In the genomic region with DNA sequence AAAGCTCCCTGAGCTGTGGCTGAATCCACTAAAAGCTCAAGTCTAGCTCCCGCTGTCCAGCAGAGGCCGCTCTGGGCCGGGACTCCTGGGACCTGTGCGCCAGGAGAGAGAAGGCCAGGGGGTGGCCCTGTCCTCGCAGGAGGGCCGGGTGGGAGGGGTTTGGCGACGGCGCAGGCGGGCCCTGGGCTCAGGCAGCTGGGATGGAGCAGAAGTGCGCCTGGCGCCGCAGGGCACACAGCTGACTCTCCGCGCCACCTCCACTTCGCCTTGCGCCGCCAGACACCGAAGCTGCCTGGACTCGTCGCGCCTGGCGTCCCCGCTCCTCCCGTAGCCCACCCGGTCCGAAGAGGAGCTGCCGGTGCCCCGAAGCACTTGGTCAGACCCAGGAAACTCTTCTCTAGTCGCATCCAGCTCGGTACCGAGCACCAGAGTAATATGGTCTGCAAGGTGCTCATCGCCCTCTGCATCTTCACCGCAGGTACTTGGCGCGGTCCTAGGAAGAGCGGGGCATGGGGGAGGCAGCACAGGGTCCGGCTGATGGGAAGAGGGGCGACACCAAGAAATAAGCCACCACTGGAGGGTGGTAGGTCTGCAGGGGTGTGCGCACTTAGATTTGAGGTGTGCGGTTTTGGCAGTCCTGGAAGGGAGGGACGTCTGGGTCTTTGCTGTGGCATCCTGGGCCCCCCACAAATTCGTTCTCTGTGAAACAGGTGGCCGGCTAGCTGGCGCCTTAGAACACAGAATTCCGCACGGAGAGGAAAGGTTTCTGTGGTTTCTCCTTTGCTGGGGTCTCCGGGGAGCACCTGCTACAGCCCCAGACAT, we compare ENCODE assay signal across 8 mouse cellular contexts. TPM values are rescaled to one million over a fixed set of nuclear protein-coding genes. Genes with fewer than 3 reads are reported as not detected.
DNase-seq lines count a peak whose midpoint lies in the region; ATAC-seq and TF ChIP-seq lines count a peak whose summit lies in the region.

TSS of gene Parm1 (plus strand) at position 136 of the 822 bp plus-strand sequence.

- 0 out of 2 replicates have a peak within 1 kb of the TSS, but pooled peaks have one; percentile 10 for H3K9ac ChIP-seq in CH12.LX (ENCODE audit: insufficient read depth, low read depth)
- peak within 1 kb of the TSS; percentile 57 for H3K9ac ChIP-seq in forebrain, embryonic 12.5 days
- H3K9ac ChIP-seq in heart, embryonic 16.5 days (ENCODE audit: low read length) = peak within 1 kb of the TSS; percentile 80
- no peak within 1 kb of the TSS for H3K9ac ChIP-seq in liver, embryonic 14.5 days (replicated peaks)
- H3K9ac ChIP-seq in neural tube, embryonic 11.5 days (ENCODE audit: low read length) = peak within 1 kb of the TSS; percentile 31

- no peaks in the 10 kb centered on the region for H3K27me3 ChIP-seq in CH12.LX (replicated peaks)
- peaks cover 18% of the 10 kb centered on the region for H3K27me3 ChIP-seq in forebrain, embryonic 12.5 days
- no peaks in the 10 kb centered on the region for H3K27me3 ChIP-seq in heart, embryonic 16.5 days (ENCODE audit: control insufficient read depth, insufficient read depth, low read length)
- H3K27me3 ChIP-seq in liver, embryonic 14.5 days (ENCODE audit: control insufficient read depth, insufficient read depth, low read length) = no peaks in the 10 kb centered on the region; the same call in 1 of the 2 replicates
- peaks cover 13% of the 10 kb centered on the region for H3K27me3 ChIP-seq in neural tube, embryonic 11.5 days (ENCODE audit: control insufficient read depth, insufficient read depth, low read length)
- H3K27me3 ChIP-seq in testis, adult 2 months (ENCODE audit: control insufficient read depth, insufficient read depth, low read length) = no peaks in the 10 kb centered on the region; the same call in 1 of the 2 replicates

- H3K4me1 ChIP-seq in CH12.LX (ENCODE audit: control insufficient read depth in 1 of 2, insufficient read depth in 2 of 2) = peaks cover 0 to 15% of the 10 kb centered on the region in 2 experiments; a peak in 3 of 4 replicates
- peaks cover 18% of the 10 kb centered on the region for H3K4me1 ChIP-seq in forebrain, embryonic 12.5 days
- H3K4me1 ChIP-seq in heart, embryonic 16.5 days (ENCODE audit: control insufficient read depth, insufficient read depth, low read length) = peaks cover 25% of the 10 kb centered on the region
- H3K4me1 ChIP-seq in liver, embryonic 14.5 days (replicated peaks; ENCODE audit: control insufficient read depth in 2 of 2, insufficient read depth in 2 of 2, low read length in 1 of 2) = peaks cover 0 to 13% of the 10 kb centered on the region in 2 experiments; a peak in 2 of 4 replicates
- peaks cover 12% of the 10 kb centered on the region; the same call in 1 of the 2 replicates for H3K4me1 ChIP-seq in neural tube, embryonic 11.5 days (ENCODE audit: control insufficient read depth, insufficient read depth, low read length)
- H3K4me1 ChIP-seq in testis, adult 2 months (ENCODE audit: control insufficient read depth, insufficient read depth, low read length) = peaks cover 5% of the 10 kb centered on the region

- peak within 1 kb of the TSS; percentile 76 for H3K4me2 ChIP-seq in CH12.LX (ENCODE audit: insufficient read depth, low read depth, poor library complexity, severe bottlenecking)
- peak within 1 kb of the TSS; percentile 97 for H3K4me2 ChIP-seq in forebrain, embryonic 12.5 days
- peak within 1 kb of the TSS; percentile 84 for H3K4me2 ChIP-seq in heart, embryonic 16.5 days (ENCODE audit: low read depth, low read length)
- peak within 1 kb of the TSS; percentile 56 for H3K4me2 ChIP-seq in liver, embryonic 14.5 days (ENCODE audit: low read depth)
- peak within 1 kb of the TSS; percentile 81 for H3K4me2 ChIP-seq in neural tube, embryonic 11.5 days (ENCODE audit: low read depth)

- ATAC-seq in forebrain, embryonic 12.5 days (ENCODE audit: low FRiP score) = peak; percentile 98
- ATAC-seq in heart, embryonic 16.5 days (replicated peaks; ENCODE audit: extremely low read depth, insufficient read depth, low FRiP score) = peak; percentile 97
- peak; percentile 91 for ATAC-seq in liver, embryonic 14.5 days (ENCODE audit: insufficient read depth)
- ATAC-seq in neural tube, embryonic 11.5 days (ENCODE audit: insufficient read depth, low FRiP score, low TSS enrichment) = peak; percentile 98

- TF ChIP-seq POLR2A in CH12.LX (IDR thresholded peaks at IDR 0.05; ENCODE audit: low read depth, low read length) = no peak
- TF ChIP-seq POLR2A in testis, adult 2 months (IDR thresholded peaks at IDR 0.05; ENCODE audit: control insufficient read depth, low read depth, low read length) = no peak; the same call in 1 of the 2 replicates

- no peak within 1 kb of the TSS for H3K27ac ChIP-seq in CH12.LX (ENCODE audit: insufficient read depth, low read depth)
- H3K27ac ChIP-seq in forebrain, embryonic 12.5 days = no peak within 1 kb of the TSS
- H3K27ac ChIP-seq in heart, embryonic 16.5 days (ENCODE audit: low read length) = peak within 1 kb of the TSS; percentile 74
- H3K27ac ChIP-seq in liver, embryonic 14.5 days = no peak within 1 kb of the TSS
- H3K27ac ChIP-seq in neural tube, embryonic 11.5 days (ENCODE audit: low read depth, low read length) = no peak within 1 kb of the TSS
- H3K27ac ChIP-seq in testis, adult 2 months (ENCODE audit: control insufficient read depth, insufficient read depth, low read depth, low read length) = no peak within 1 kb of the TSS

- H3K79me2 ChIP-seq in CH12.LX (replicated peaks; ENCODE audit: control insufficient read depth, extremely low read depth, insufficient read depth, poor library complexity, severe bottlenecking) = no peaks in the 10 kb centered on the region

- in situ Hi-C loops in CH12.LX (cut with MboI; ENCODE audit: low pct_ligation_motif_present, low pct_unique_long_range_greater_than_20kb, low sequenced_read_pairs) = no loop called here

- dilution Hi-C loops in CH12.LX (cut with MboI; ENCODE audit: extremely low pct_ligation_motif_present, extremely low pct_unique_long_range_greater_than_20kb, low sequenced_read_pairs) = no loop called here

- peak; percentile 81 for TF ChIP-seq RAD21 in CH12.LX (IDR thresholded peaks at IDR 0.05; ENCODE audit: low read depth, low read length)

- TF ChIP-seq EP300 in CH12.LX (IDR thresholded peaks at IDR 0.05; ENCODE audit: low read length) = no peak
- TF ChIP-seq EP300 in liver, embryonic 14.5 days (IDR thresholded peaks at IDR 0.05; ENCODE audit: low read depth) = no peak

- under 1% methylated on average over 48 of the region's 48 CpGs for WGBS in forebrain, embryonic 12.5 days
- WGBS in heart, embryonic 16.5 days = under 1% methylated on average over 48 of the region's 48 CpGs
- under 1% methylated on average over 48 of the region's 48 CpGs for whole genome bisulfite sequencing in liver, embryonic 14.5 days (ENCODE audit: insufficient replicate concordance)
- under 1% methylated on average over 48 of the region's 48 CpGs for WGBS in neural tube, embryonic 11.5 days

- H3K36me3 ChIP-seq in CH12.LX (replicated peaks in 1 of 2; ENCODE audit: control insufficient read depth in 1 of 2, insufficient read depth in 1 of 2, low read length in 1 of 2) = no peaks in the 10 kb centered on the region
- H3K36me3 ChIP-seq in forebrain, embryonic 12.5 days (replicated peaks) = no peaks in the 10 kb centered on the region
- no peaks in the 10 kb centered on the region for H3K36me3 ChIP-seq in heart, embryonic 16.5 days (ENCODE audit: control insufficient read depth, insufficient read depth)
- H3K36me3 ChIP-seq in liver, embryonic 14.5 days (replicated peaks; ENCODE audit: control insufficient read depth, insufficient read depth, low read depth) = no peaks in the 10 kb centered on the region
- no peaks in the 10 kb centered on the region for H3K36me3 ChIP-seq in neural tube, embryonic 11.5 days (ENCODE audit: control insufficient read depth, insufficient read depth, low read length)
- no peaks in the 10 kb centered on the region for H3K36me3 ChIP-seq in testis, adult 2 months (ENCODE audit: control insufficient read depth, insufficient read depth, low read length)

- H3K4me3 ChIP-seq in CH12.LX (replicated peaks in 1 of 3; ENCODE audit: low read depth in 2 of 3, low read length in 2 of 3, poor library complexity in 1 of 3) = peak within 1 kb of the TSS in 2 of 3 experiments; percentile 55 to 61
- H3K4me3 ChIP-seq in forebrain, embryonic 12.5 days (replicated peaks) = peak within 1 kb of the TSS; percentile 52
- peak within 1 kb of the TSS; percentile 71 for H3K4me3 ChIP-seq in heart, embryonic 16.5 days (ENCODE audit: low read length)
- H3K4me3 ChIP-seq in liver, embryonic 14.5 days (ENCODE audit: insufficient read depth in 1 of 2, low read depth in 2 of 2, low read length in 2 of 2) = peak within 1 kb of the TSS; percentile 40 to 55
- peak within 1 kb of the TSS; percentile 46 for H3K4me3 ChIP-seq in neural tube, embryonic 11.5 days (ENCODE audit: low read depth, low read length)
- peak within 1 kb of the TSS; percentile 81 for H3K4me3 ChIP-seq in testis, adult 2 months (ENCODE audit: control insufficient read depth, low read depth, low read length)

- TF ChIP-seq CTCF in CH12.LX (conservative IDR thresholded peaks at IDR 0.05 in 1 of 2, IDR thresholded peaks at IDR 0.05 in 1 of 2; ENCODE audit: low read depth in 2 of 2, low read length in 2 of 2) = peak in 1 of 2 experiments; percentile 86; a peak in 2 of 4 replicates
- peak; percentile 75 for TF ChIP-seq CTCF in liver, embryonic 14.5 days (IDR thresholded peaks at IDR 0.05; ENCODE audit: low read depth)
- peak; percentile 37; the same call in 1 of the 2 replicates for TF ChIP-seq CTCF in testis, adult 2 months (IDR thresholded peaks at IDR 0.05; ENCODE audit: control insufficient read depth, insufficient read depth, insufficient replicate concordance, low read depth, low read length)

- no peaks in the 10 kb centered on the region for H3K9me3 ChIP-seq in CH12.LX (replicated peaks; ENCODE audit: low read length)
- H3K9me3 ChIP-seq in forebrain, embryonic 12.5 days = no peaks in the 10 kb centered on the region
- H3K9me3 ChIP-seq in heart, embryonic 16.5 days (replicated peaks; ENCODE audit: control insufficient read depth, low read length) = no peaks in the 10 kb centered on the region
- no peaks in the 10 kb centered on the region for H3K9me3 ChIP-seq in liver, embryonic 14.5 days (ENCODE audit: control insufficient read depth, low read length)
- no peaks in the 10 kb centered on the region for H3K9me3 ChIP-seq in neural tube, embryonic 11.5 days (ENCODE audit: control insufficient read depth, low read length)

- DNase-seq in CH12.LX (ENCODE audit: extremely low read depth) = peak; percentile 85
- peak; percentile 72 for DNase-seq in c-Kit-positive CD71-negative TER-119-negative erythroid progenitor cells, embryonic 14.5 days (ENCODE audit: low read depth)
- DNase-seq in kidney, postnatal 36 days = peak; percentile 82 to 89
- peak; percentile 42 to 48 (median 47) for DNase-seq in liver, embryonic 14.5 days (ENCODE audit: low read depth in 3 of 3, low spot score in 3 of 3)
- DNase-seq in neural tube, embryonic 11.5 days (ENCODE audit: low spot score) = peak; percentile 90

RNA-seq across cellular contexts. Expression of gene Parm1, which starts in this region (rescaled TPM):
- total RNA-seq in CH12.LX (2012; rRNA removed) (0.38 and 0.85 TPM in 2 replicates), CH12.LX (2014; rRNA removed) (0.66 and 0.90 TPM in 2 replicates)
- polyA plus RNA-seq in CH12.LX (2012; ENCODE audit: insufficient read length, low read depth) = 2.0 and 2.6 TPM in 2 replicates
- 5.8 and 6.3 TPM in 2 replicates for polyA plus RNA-seq in forebrain, embryonic 12.5 days (2016; fragmentation: Nextera tagmentation; extraction: Ambion mirVana)
- 30.2 and 32.5 TPM in 2 replicates for polyA plus RNA-seq in heart, embryonic 16.5 days (2015; fragmentation: Nextera tagmentation; extraction: Ambion mirVana)
- polyA plus RNA-seq in liver, embryonic 14.5 days (2012; rRNA removed) = 0.30 and 0.39 TPM in 2 replicates
- 0.39 and 0.46 TPM in 2 replicates for polyA plus RNA-seq in liver, embryonic 14.5 days (2014; fragmentation: Nextera tagmentation; extraction: Ambion mirVana)
- 17.6 and 18.5 TPM in 2 replicates for polyA plus RNA-seq in neural tube, embryonic 11.5 days (2014; fragmentation: Nextera tagmentation; extraction: Ambion mirVana)
- polyA plus RNA-seq in testis, adult 2 months (2012; rRNA removed) = 0.81 and 0.99 TPM in 2 replicates

Comparison
In these comparisons a context has a peak if more than half of its experiments do, and no peak if none do; other contexts are left out.
1. Peak in DNase-seq, ATAC-seq, H3K4me3 ChIP-seq and H3K4me2 ChIP-seq in liver, embryonic 14.5 days; RNA of the gene not detected or under 1 TPM.